In genomic region chr11:86654096-86654495, GRCm38 (mm10) we compare ENCODE assay signal across 1 mouse cellular context.
TF ChIP-seq lines count a peak whose summit lies in the region.

No protein-coding gene starts in this region.

TF ChIP-seq in CH12.LX, 34 proteins besides CTCF, POLR2A, EP300 and RAD21 (continued from another document):
- TF ChIP-seq USF1 (IDR thresholded peaks at IDR 0.05; ENCODE audit: low read depth, low read length) (no peak), POLR2AphosphoS2 (IDR thresholded peaks at IDR 0.05; ENCODE audit: low read depth, low read length) (no peak), NELFE (IDR thresholded peaks at IDR 0.05; ENCODE audit: low read depth, low read length) (no peak), UBTF (IDR thresholded peaks at IDR 0.05; ENCODE audit: low read depth, low read length) (no peak), NRF1 (IDR thresholded peaks at IDR 0.05; ENCODE audit: low read depth, low read length) (no peak), MXI1 (IDR thresholded peaks at IDR 0.05; ENCODE audit: low read depth, low read length) (no peak), MYC (IDR thresholded peaks at IDR 0.05; ENCODE audit: low read depth, low read length) (no peak), HCFC1 (IDR thresholded peaks at IDR 0.05; ENCODE audit: low read depth, low read length) (no peak), SIN3A (IDR thresholded peaks at IDR 0.05; ENCODE audit: low read length) (no peak), MAX (IDR thresholded peaks at IDR 0.05; ENCODE audit: low read length) (no peak)
